Mouse (Mus musculus): ENCODE measurements at regions not wholly inside any gene's neighbourhood (a gene's known extent, or its start where the extent isn't known, plus 50 kb on each side); places are given as distances from the start of the nearest gene placed in this dataset.
A peak's percentile ranks its signal among the peaks of the same experiment; 100 is the strongest.

DNA sequence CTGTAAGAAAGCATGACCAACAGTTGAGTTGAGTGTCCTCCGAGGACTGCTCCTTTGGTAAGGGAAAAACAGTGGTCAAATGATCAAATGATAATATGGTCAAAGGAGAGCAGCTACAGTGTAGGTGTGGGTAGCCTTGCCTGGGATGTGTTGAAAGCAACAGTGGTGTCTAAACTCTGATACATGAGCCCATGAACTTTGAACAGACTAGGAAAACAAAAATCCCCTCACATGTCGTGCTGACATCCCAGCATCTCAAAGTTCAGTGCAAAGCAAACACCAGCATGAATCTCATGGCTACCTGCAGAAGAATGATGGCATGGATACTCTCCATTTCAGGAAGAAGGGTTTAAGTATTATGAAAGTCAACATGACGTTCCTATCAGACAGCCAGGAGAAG is 171.3 kb upstream of the Lpp start:
- Histone ChIP-seq H3K27me3 (ENCODE audit: low read depth, poor library complexity, severe bottlenecking) (no peaks in the 10 kb centered on the region), H3K9me3 (replicated peaks) (no peaks in the 10 kb centered on the region; the same call in 1 of the 2 replicates), H3K36me3 (no peaks in the 10 kb centered on the region), H3K27ac (no peak overlapping the region), H3K4me3 (no peak overlapping the region), H3K4me1 (peaks cover 24% of the 10 kb centered on the region)
- DNase-seq (ENCODE audit: low spot score) = no peak
- WGBS = 91% methylated on average over 3 of the region's 3 CpGs

DNA sequence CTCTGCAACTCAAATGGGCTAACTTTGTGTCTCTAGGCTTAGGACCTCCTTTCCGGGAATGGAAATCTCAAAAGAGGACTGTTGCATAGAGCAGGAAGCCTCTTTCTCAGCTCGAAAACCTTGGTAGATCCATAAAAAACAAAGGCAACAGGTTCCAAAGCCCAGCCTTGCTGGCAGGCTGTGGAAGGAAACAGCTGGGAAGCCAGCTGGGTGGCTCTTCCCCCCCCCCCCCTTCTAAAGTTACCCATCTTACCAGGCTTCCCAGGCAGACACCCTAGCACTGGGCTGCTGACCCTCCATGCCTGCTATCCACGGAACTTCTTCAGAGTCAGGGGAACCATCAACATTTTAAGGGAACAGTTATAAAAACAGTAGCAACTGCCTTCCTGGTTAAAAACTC is 172.7 kb upstream of the Lpp start:
- 83% methylated on average over 3 of the region's 3 CpGs for WGBS
- H3K4me3 ChIP-seq = no peak overlapping the region
- H3K36me3 ChIP-seq = no peaks in the 10 kb centered on the region
- no peak for DNase-seq (ENCODE audit: low spot score)
- H3K27me3 ChIP-seq (ENCODE audit: low read depth, poor library complexity, severe bottlenecking) = no peaks in the 10 kb centered on the region
- no peak overlapping the region for H3K27ac ChIP-seq
- no peaks in the 10 kb centered on the region; the same call in 1 of the 2 replicates for H3K9me3 ChIP-seq (replicated peaks)
- H3K4me1 ChIP-seq = peaks cover 27% of the 10 kb centered on the region

DNA sequence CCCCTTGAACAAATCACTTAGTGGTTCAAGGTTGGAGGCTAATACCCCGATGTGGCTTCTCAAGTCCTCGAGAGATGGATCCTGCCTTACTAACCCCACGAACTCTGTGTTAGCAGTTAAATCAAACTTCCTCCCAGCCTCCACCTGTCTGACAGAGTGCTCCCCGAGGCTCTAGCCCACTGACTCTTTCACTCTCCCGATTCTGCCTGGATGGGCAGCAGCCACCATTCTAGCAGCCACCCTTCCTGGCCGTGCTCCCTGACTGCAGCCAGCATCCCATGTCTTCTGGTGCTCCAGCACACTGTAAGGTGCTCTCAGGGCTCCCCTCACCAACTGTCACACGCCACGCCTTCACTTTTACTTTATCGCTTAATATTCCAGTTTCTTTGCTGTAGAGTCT is 173.6 kb upstream of the Lpp start:
- Histone ChIP-seq H3K27ac (no peak overlapping the region), H3K4me1 (peaks cover 27% of the 10 kb centered on the region), H3K36me3 (no peaks in the 10 kb centered on the region), H3K4me3 (no peak overlapping the region), H3K9me3 (replicated peaks) (no peaks in the 10 kb centered on the region; the same call in 1 of the 2 replicates), H3K27me3 (ENCODE audit: low read depth, poor library complexity, severe bottlenecking) (no peaks in the 10 kb centered on the region)
- no peak for DNase-seq (ENCODE audit: low spot score)
- 89% methylated on average over 9 of the region's 9 CpGs for WGBS

DNA sequence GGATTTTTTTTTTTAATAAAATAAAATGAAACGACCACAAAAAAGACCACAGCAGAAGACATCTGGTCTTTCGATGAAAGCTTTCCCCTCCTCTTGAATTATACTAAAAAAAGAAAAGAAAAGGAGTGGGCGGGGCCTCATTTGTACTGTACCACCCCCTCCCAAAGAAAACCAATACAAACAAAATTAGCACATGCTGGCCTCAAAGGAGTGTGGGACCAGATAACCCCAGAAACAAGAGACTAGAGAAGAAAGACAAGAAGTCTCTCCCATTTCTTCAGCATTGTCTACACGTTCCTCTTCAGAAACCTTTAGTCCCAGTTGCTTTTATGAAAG is 174.5 kb upstream of the Lpp start:
- WGBS = 70% methylated on average over 4 of the region's 4 CpGs
- H3K27me3 ChIP-seq (ENCODE audit: low read depth, poor library complexity, severe bottlenecking) = no peaks in the 10 kb centered on the region
- no peak overlapping the region for H3K27ac ChIP-seq
- H3K4me1 ChIP-seq = peaks cover 27% of the 10 kb centered on the region
- no peaks in the 10 kb centered on the region for H3K36me3 ChIP-seq
- H3K9me3 ChIP-seq (replicated peaks) = no peaks in the 10 kb centered on the region; the same call in 1 of the 2 replicates
- no peak overlapping the region for H3K4me3 ChIP-seq
- DNase-seq (ENCODE audit: low spot score) = no peak

DNA sequence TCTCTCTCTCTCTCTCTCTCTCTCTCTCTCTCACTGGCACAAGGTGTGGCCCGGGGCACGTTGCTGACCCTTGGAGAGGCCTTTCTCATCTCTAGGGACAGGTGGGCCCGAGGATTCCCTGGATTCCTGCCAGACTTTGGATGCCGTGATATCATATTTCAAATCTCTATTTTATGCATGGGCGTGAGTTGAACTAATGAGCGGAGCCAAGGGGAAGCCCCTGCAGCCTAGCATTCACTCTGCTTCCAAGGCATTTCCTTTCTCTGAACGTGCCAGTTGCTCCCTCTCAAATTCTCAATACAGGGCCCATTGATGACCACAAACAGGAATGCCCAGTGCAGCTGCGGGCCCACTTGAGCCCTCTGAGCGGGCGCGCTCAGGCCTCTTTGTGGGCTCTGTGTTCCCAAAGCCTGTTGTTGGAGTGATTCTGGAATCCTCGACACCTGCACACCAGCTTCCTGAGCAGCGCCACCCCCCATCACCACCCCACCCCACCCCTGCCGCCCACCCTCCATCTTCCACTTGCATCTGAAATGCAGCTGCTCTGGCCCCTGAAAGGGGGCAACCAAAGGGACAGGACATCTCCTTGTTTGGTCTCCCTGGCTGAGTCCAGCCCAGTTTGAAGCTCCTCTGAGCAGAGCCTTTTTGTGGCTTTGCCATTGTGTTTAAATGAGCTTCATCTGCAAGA is 175.0 kb upstream of the Lpp start:
- H3K36me3 ChIP-seq = no peaks in the 10 kb centered on the region
- H3K9me3 ChIP-seq (replicated peaks) = no peaks in the 10 kb centered on the region; the same call in 1 of the 2 replicates
- peaks cover 27% of the 10 kb centered on the region for H3K4me1 ChIP-seq
- H3K27me3 ChIP-seq (ENCODE audit: low read depth, poor library complexity, severe bottlenecking) = no peaks in the 10 kb centered on the region
- H3K4me3 ChIP-seq = no peak overlapping the region
- peak overlapping the region; percentile 68 for H3K27ac ChIP-seq
- WGBS = 54% methylated on average over 14 of the region's 14 CpGs
- DNase-seq (ENCODE audit: low spot score) = peak; percentile 47

DNA sequence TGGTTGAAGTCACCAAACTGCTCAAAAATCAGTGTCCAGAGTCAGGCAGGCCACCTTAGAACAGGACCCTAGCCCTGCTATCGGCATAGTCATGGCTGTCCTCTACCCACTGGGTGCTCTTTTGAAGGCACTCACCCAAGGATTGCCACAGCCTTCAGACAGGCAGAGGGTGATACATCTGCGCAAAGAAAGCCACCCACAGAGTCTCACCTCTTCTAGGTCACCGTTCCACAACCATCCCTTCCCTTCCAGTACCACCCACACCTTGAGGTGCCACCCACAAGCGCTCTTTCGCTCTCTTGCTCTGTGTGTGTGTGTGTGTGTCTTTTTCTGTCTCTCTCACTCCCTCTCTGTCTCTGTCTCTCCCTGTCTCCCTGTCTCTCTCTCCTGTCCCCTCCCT is 176.5 kb upstream of the Lpp start:
- H3K4me1 ChIP-seq = peaks cover 16% of the 10 kb centered on the region
- 85% methylated on average over 5 of the region's 5 CpGs for WGBS
- no peak overlapping the region for H3K4me3 ChIP-seq
- no peak overlapping the region for H3K27ac ChIP-seq
- no peak for DNase-seq (ENCODE audit: low spot score)
- H3K27me3 ChIP-seq (ENCODE audit: low read depth, poor library complexity, severe bottlenecking) = no peaks in the 10 kb centered on the region
- H3K9me3 ChIP-seq (replicated peaks) = no peaks in the 10 kb centered on the region; the same call in 1 of the 2 replicates
- no peaks in the 10 kb centered on the region for H3K36me3 ChIP-seq

DNA sequence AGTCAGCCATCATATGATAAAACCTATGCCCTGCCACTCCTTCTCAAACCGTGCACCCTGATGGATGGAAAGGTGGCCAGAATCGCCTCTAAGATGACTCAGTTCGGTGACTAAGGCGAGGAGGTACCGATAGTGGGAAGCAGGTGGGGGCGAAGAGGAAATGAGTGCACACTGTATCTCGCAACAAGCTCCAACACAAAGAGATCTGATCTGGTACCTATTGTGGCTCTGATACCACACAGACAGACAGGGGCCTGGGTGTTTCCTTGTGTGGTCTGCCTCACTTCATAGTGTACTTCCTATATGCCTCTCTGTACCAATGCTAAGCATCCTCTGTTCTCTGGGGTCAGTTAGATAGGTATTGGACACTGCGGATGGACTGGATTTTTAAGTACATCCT is 178.0 kb upstream of the Lpp start:
- Histone ChIP-seq H3K9me3 (replicated peaks) (no peaks in the 10 kb centered on the region; the same call in 1 of the 2 replicates), H3K27me3 (ENCODE audit: low read depth, poor library complexity, severe bottlenecking) (no peaks in the 10 kb centered on the region), H3K4me3 (no peak overlapping the region), H3K4me1 (peaks cover 16% of the 10 kb centered on the region), H3K27ac (no peak overlapping the region), H3K36me3 (no peaks in the 10 kb centered on the region)
- 95% methylated on average over 8 of the region's 8 CpGs for WGBS
- DNase-seq (ENCODE audit: low spot score) = no peak

DNA sequence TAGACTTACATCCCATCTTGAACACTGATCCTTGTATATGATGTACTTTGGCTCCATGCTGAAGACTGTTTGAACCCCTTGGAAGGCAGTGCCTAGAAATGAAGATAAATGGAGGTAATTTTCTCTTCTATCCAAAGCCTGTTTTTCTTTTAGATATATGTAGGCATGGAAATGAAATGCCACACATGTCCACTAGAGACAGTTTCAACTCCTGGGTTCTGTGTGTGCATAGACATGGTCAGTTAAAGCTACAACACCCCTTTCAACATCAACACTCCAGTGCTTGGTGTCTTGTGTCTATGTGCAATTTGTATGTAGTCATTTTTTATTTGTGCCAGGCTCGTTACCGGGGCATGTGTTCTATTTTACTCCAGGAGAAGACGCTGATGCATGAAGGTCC is 179.7 kb upstream of the Lpp start:
- Histone ChIP-seq H3K27ac (no peak overlapping the region), H3K27me3 (ENCODE audit: low read depth, poor library complexity, severe bottlenecking) (no peaks in the 10 kb centered on the region), H3K36me3 (no peaks in the 10 kb centered on the region), H3K9me3 (replicated peaks) (no peaks in the 10 kb centered on the region), H3K4me1 (peaks cover 13% of the 10 kb centered on the region), H3K4me3 (no peak overlapping the region)
- DNase-seq (ENCODE audit: low spot score) = no peak
- 96% methylated on average over 3 of the region's 3 CpGs for WGBS

DNA sequence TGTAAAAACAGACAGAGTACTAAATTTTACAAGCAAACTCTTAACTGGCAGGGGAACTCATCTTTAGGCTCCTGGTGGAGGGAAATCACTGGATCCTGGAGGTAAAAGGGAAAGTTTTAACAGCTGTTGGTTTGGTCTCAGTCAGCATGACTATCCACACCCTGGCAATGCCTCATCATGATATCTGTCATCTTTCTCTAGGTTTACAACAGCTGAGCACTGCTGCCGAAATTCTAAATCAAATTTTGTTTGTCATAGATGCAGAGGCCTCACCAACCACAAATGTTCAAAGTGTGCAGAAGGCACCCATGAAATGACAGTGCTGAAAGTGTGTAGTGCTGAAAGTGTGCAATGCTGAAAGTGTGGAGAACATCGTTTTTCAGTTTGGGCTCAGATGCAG is 180.6 kb upstream of the Lpp start:
- Histone ChIP-seq H3K9me3 (replicated peaks) (no peaks in the 10 kb centered on the region), H3K27ac (no peak overlapping the region), H3K27me3 (ENCODE audit: low read depth, poor library complexity, severe bottlenecking) (no peaks in the 10 kb centered on the region), H3K4me3 (no peak overlapping the region), H3K36me3 (no peaks in the 10 kb centered on the region), H3K4me1 (0 out of 2 replicates have a peak, but pooled peaks cover 7% of the 10 kb centered on the region)
- no peak for DNase-seq (ENCODE audit: low spot score)
- 90% methylated on average over 2 of the region's 2 CpGs for WGBS

DNA sequence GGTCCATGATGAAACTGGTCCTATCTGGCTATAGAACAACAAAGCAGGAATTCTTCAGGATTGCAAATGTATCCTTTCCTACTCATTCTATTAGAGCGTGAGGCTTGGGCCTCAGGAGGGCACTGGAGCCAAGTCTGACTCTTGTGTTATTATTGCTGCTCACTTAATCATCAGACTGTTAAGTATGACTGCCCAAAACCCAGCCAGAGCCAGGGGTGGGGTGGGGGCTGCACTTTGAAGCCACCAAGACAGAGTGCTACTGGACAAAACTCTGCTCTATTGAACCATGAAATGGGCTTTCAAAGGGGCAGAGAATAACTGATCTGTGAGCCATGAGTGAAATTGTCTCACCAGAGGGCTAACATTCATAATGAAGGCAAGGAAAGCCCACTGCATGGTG is 181.7 kb upstream of the Lpp start:
- H3K9me3 ChIP-seq (replicated peaks) = no peaks in the 10 kb centered on the region
- H3K4me3 ChIP-seq = no peak overlapping the region
- WGBS = 85% methylated on average over 1 of the region's 1 CpGs
- H3K27ac ChIP-seq = no peak overlapping the region
- no peaks in the 10 kb centered on the region for H3K36me3 ChIP-seq
- no peak for DNase-seq (ENCODE audit: low spot score)
- peaks cover 6% of the 10 kb centered on the region for H3K4me1 ChIP-seq
- no peaks in the 10 kb centered on the region for H3K27me3 ChIP-seq (ENCODE audit: low read depth, poor library complexity, severe bottlenecking)

DNA sequence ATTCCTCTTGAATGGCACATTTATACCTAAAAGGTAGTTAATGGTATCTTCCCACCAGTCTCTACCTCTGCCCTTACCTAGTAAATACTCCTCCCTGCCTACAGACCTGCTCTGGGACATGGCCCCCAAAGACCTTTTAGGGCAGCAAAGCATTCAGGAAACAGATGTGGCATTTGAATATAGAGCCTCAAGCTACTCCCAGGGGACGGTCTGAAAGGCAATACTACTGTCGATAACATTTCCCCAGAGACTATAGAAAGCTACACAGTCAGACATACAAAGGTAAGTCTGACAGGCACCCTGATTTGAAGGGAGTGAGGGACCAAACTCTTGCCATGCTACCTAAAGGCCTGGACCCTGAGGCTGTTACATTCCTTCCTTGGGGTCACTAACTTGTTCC is 184.4 kb upstream of the Lpp start:
- H3K9me3 ChIP-seq (replicated peaks) = no peaks in the 10 kb centered on the region
- H3K27ac ChIP-seq = no peak overlapping the region
- H3K36me3 ChIP-seq = no peaks in the 10 kb centered on the region
- peaks cover 24% of the 10 kb centered on the region for H3K4me1 ChIP-seq
- H3K27me3 ChIP-seq (ENCODE audit: low read depth, poor library complexity, severe bottlenecking) = no peaks in the 10 kb centered on the region
- H3K4me3 ChIP-seq = no peak overlapping the region
- 75% methylated on average over 2 of the region's 2 CpGs for WGBS
- DNase-seq (ENCODE audit: low spot score) = no peak

DNA sequence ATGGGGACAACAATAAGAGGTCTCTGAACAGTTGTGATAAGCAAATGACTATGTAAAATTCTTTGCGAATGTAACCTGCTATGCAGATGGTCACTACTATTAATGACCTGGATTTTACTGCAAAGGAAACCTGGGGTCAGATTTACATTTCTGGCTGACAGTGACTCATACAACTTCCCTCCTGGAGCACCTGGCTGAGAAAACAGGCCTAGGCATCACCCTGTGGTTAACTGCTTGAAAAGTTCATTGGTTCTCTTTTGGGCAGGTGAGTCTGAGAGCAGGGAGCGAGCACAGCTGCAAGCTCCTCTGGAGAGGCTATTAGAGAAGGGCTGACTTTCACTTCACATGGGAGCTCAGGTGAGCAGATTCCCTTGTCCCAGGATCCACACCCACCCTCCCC is 185.2 kb upstream of the Lpp start:
- Histone ChIP-seq H3K27me3 (ENCODE audit: low read depth, poor library complexity, severe bottlenecking) (no peaks in the 10 kb centered on the region), H3K9me3 (replicated peaks) (no peaks in the 10 kb centered on the region), H3K4me3 (no peak overlapping the region), H3K4me1 (peaks cover 24% of the 10 kb centered on the region), H3K36me3 (no peaks in the 10 kb centered on the region), H3K27ac (no peak overlapping the region)
- WGBS = 92% methylated on average over 2 of the region's 2 CpGs
- DNase-seq (ENCODE audit: low spot score) = no peak

DNA sequence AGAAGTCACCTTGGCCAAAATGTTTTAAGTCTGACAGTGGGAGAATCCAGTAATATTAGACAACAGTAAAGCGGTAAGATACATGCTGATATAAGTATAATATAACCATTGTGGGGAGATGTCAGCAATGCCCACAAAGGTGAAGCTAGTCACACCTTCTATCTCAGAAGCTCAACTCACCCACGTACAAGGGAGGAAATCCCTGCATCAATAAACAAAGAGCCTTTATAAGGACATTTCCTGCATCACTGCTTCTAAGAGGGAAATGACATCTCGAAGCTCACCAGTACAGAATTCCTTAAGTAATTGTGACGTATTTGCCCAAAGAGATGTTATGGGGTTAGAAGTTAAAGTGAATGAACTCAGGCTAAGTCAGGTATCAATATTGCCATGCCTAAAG is 186.3 kb upstream of the Lpp start:
- H3K27ac ChIP-seq = no peak overlapping the region
- H3K36me3 ChIP-seq = no peaks in the 10 kb centered on the region
- no peak for DNase-seq (ENCODE audit: low spot score)
- no peak overlapping the region for H3K4me3 ChIP-seq
- no peaks in the 10 kb centered on the region for H3K9me3 ChIP-seq (replicated peaks)
- no peaks in the 10 kb centered on the region for H3K27me3 ChIP-seq (ENCODE audit: low read depth, poor library complexity, severe bottlenecking)
- 71% methylated on average over 4 of the region's 4 CpGs for WGBS
- peaks cover 24% of the 10 kb centered on the region for H3K4me1 ChIP-seq

DNA sequence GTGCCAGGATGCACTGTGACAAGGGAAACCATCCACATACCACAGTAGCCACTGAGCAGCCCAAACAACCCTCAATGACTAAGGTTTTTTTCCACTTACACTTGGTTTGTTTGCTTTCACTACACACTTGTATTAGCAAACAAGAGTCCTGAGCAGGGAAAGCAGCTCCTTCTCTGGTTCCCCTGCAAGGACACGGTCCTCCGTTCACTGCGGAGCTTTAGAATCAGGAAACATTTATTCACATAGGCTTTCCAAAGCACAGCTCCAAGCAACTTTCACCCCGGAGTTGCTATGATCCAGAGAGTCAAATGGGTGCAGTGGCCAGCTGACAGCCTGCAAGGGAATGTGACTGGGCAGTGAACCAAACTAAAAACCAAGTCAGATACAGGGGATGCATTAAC is 186.8 kb upstream of the Lpp start:
- Histone ChIP-seq H3K27ac (no peak overlapping the region), H3K36me3 (no peaks in the 10 kb centered on the region), H3K9me3 (replicated peaks) (no peaks in the 10 kb centered on the region), H3K4me1 (peaks cover 24% of the 10 kb centered on the region), H3K27me3 (ENCODE audit: low read depth, poor library complexity, severe bottlenecking) (no peaks in the 10 kb centered on the region), H3K4me3 (no peak overlapping the region)
- no peak for DNase-seq (ENCODE audit: low spot score)
- WGBS = 84% methylated on average over 4 of the region's 4 CpGs
